Mouse (Mus musculus) G1E (cell line): ENCODE measurements around the gene Trmt10c.

Experiments
- CTCF ChIP-seq: IDR thresholded peaks from 2 replicates; pipeline ENCODE4 v1.5.1; 2012; ENCODE audit warnings: low read depth, low read length, inconsistent platforms, mixed read lengths
- TAL1 ChIP-seq: conservative IDR thresholded peaks from 2 replicates; pipeline ENCODE4 v1.6.1; 2012; ENCODE audit warnings: low read depth, low read length, inconsistent platforms, mixed read lengths

GRCm38 (mm10) chr16:56037138-56038010 lies at the start of gene Trmt10c:
- TF ChIP-seq TAL1 (no peak), CTCF (no peak)
